Mouse (Mus musculus) heart, postnatal 0 days (tissue): ENCODE data around the gene Arx.

ENCODE experiments used
- CTCF ChIP-seq: IDR thresholded peaks from 2 replicates; pipeline ENCODE4 v1.5.1; 2016; ENCODE audit warnings: antibody characterized with exemption, control low read depth, low read depth
- EP300 ChIP-seq: IDR thresholded peaks from 2 replicates; pipeline ENCODE4 v1.6.1; 2016; ENCODE audit warnings: antibody characterized with exemption, low read depth

DNA sequence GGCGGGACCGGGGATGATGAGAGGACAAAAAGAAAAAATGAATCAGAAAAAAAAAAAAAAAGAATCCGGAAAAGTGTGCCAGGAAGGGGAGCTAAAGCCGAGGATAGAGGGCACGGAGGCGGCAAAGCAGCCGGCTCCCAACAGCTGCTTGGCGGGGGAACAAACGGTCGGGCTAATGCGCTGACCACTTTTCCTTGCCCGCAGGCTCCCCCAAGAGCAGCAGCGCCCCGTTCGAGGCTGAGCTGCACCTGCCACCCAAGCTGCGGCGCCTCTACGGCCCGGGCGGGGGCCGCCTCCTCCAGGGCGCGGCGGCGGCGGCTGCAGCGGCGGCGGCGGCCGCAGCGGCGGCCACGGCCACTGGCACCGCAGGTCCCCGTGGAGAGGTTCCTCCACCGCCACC lies 2.1 kb downstream of the Arx start:
- TF ChIP-seq EP300 (no peak), CTCF (no peak)
